Mouse (Mus musculus): ENCODE measurements around the gene Tmem216. TPM values are rescaled to one million over a fixed set of nuclear protein-coding genes. Genes with fewer than 3 reads are reported as not detected.

Gene Tmem216
- total RNA-seq (2012; rRNA removed): 29.2 and 30.1 TPM in 2 replicates

DNA sequence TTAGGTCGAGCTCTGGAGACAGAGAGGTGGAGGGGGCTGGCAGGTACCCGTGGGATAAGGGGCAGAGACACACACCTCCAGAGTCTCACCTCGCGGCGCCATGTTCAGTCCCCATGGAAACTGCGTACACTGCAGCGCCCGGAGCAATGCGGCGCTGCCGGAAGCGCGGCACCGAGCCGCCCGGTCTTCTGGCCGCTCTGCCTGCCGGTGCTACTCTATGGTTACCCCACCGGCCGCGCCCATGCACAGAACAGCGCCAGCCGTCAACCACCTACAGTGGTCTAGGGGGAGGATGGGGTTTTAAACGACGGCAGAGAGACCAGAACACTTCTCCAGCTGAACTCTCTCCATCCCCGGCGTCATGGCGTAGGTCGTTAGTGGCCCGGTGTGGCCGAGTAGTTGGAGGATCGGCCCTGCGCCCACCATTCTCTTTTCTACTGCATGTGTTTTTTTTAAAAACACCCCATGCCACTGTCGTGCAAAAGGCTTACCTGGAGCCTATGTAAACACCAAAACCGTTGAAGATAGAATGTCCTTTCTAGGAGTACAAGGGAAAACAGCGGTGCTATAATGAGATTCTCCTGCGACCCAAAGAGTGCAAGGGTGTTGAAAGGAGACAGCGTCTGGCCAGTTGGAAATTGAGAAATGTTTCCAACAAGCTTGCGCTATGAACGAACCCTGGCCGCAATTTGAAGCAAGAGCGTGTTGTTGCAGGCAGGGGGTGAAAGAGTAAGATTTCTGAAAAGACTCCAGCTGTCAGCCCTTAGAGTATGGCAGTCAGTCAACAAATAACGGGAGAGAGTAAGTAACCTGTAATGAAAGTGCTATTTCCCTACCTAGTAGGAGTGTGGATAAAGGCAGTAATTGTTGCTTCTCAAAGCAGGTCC lies at the start of gene Tmem216:
TSS of gene Tmem216 (minus strand) at position 615 of the 887 bp plus-strand sequence.
- Histone ChIP-seq H3K36me3 (ENCODE audit: control insufficient read depth, insufficient read depth, low read length, poor library complexity, severe bottlenecking) (peaks cover 2% of the 10 kb centered on the region), H3K9me3 (ENCODE audit: control insufficient read depth, insufficient read depth, low read depth, low read length) (no peaks in the 10 kb centered on the region), H3K9ac (ENCODE audit: insufficient read depth, low read depth, low read length, poor library complexity, severe bottlenecking) (peak within 1 kb of the TSS; percentile 65), H3K4me1 (ENCODE audit: control insufficient read depth in 2 of 2, insufficient read depth in 2 of 2, low read length in 2 of 2, poor library complexity in 1 of 2) (no peaks in the 10 kb centered on the region; a peak in 1 of 4 replicates), H3K27ac (ENCODE audit: insufficient read depth, low read depth, low read length, poor library complexity, severe bottlenecking) (no peak within 1 kb of the TSS; the same call in 1 of the 2 replicates), H3K4me3 (ENCODE audit: insufficient read depth in 1 of 2, low read depth in 1 of 2, low read length in 2 of 2, poor library complexity in 1 of 2, severe bottlenecking in 1 of 2) (peak within 1 kb of the TSS; percentile 63 to 78)
- in situ Hi-C loops (cut with MboI; ENCODE audit: low sequenced_read_pairs in 2 of 2, unreplicated experiment in 2 of 2): no loop called here
- peak; percentile 59 for DNase-seq (ENCODE audit: low read depth, low spot score)
- TF ChIP-seq MAFK (IDR thresholded peaks at IDR 0.05; ENCODE audit: insufficient read depth, low read depth, low read length): no peak
- peak; percentile 74; the same call in 1 of the 2 replicates for TF ChIP-seq HCFC1 (IDR thresholded peaks at IDR 0.05; ENCODE audit: borderline replicate concordance, insufficient read depth, low read length)

DNA sequence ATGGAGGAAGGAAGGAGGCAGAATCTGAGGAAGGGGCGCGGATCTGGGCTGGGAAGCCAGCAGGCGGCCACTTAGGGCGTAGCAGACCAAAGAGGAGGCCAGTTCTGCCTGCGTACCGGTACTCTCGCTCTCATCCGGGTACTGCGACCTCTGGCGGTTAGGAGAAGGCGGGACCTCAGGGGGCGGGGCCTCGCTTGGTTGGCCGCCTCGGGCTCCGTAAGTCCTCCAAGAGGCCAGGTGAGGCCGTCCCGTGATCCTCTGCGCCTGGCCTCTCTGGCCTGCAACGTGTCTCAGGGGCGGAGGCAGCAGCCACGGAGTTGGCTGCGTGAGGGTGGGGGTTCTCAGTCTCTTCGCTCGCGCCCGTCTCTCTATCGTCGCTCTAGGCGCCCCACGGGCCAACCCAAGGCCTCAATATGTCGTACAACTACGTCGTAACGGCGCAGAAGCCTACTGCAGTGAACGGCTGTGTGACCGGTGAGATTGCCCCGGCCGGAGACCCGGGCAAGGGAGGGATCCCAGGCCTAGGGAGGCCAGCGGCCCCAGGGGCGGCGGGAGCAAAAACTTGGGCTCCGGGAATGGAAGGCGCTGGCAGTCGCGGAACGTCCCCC lies 49.4 kb upstream of the Tmem216 start, which contains the start of the genes Ddb1 and Tkfc:
TSS of gene Ddb1 (plus strand) at position 35 of the 608 bp plus-strand sequence.
TSS of gene Tkfc (minus strand) at position 362 of the 608 bp plus-strand sequence.
- H3K27ac ChIP-seq (ENCODE audit: insufficient read depth, low read depth, low read length, poor library complexity, severe bottlenecking): peak within 1 kb of the TSS; percentile 77
- peaks cover 12 to 21% of the 10 kb centered on the region in 2 experiments for H3K4me1 ChIP-seq (ENCODE audit: control insufficient read depth in 2 of 2, insufficient read depth in 2 of 2, low read length in 2 of 2, poor library complexity in 1 of 2)
- DNase-seq (ENCODE audit: low read depth, low spot score): peak; percentile 98
- no peaks in the 10 kb centered on the region for H3K9me3 ChIP-seq (ENCODE audit: control insufficient read depth, insufficient read depth, low read depth, low read length)
- H3K36me3 ChIP-seq (ENCODE audit: control insufficient read depth, insufficient read depth, low read length, poor library complexity, severe bottlenecking): peaks cover 26% of the 10 kb centered on the region
- peak within 1 kb of the TSS; percentile 87 to 96 for H3K4me3 ChIP-seq (ENCODE audit: insufficient read depth in 1 of 2, low read depth in 1 of 2, low read length in 2 of 2, poor library complexity in 1 of 2, severe bottlenecking in 1 of 2)
- TF ChIP-seq MAFK (IDR thresholded peaks at IDR 0.05; ENCODE audit: insufficient read depth, low read depth, low read length) (0 out of 2 replicates have a peak, but pooled peaks have one; percentile 3), HCFC1 (IDR thresholded peaks at IDR 0.05; ENCODE audit: borderline replicate concordance, insufficient read depth, low read length) (peak; percentile 64; the same call in 1 of the 2 replicates), ZNF384 (IDR thresholded peaks at IDR 0.05; ENCODE audit: low read depth, low read length) (no peak)
- H3K9ac ChIP-seq (ENCODE audit: insufficient read depth, low read depth, low read length, poor library complexity, severe bottlenecking): peak within 1 kb of the TSS; percentile 99
- in situ Hi-C loops (cut with MboI; ENCODE audit: low sequenced_read_pairs in 2 of 2, unreplicated experiment in 2 of 2): loop anchor here in 1 of 2 experiments (25.0 kb wide), 3 partner anchors 718 to 1693 kb away; partner anchors contain the start of genes B3gat3 and Incenp

- peak overlapping the region; percentile 58 to 87 for H3K4me3 ChIP-seq (ENCODE audit: insufficient read depth in 1 of 2, low read depth in 1 of 2, low read length in 2 of 2, poor library complexity in 1 of 2, severe bottlenecking in 1 of 2)
- DNase-seq (ENCODE audit: low read depth, low spot score): no peak
- no peaks in the 10 kb centered on the region for H3K9me3 ChIP-seq (ENCODE audit: control insufficient read depth, insufficient read depth, low read depth, low read length)
- no peak for TF ChIP-seq ZC3H11A (IDR thresholded peaks at IDR 0.05; ENCODE audit: borderline replicate concordance, low read depth, low read length)
- TF ChIP-seq MAFK (IDR thresholded peaks at IDR 0.05; ENCODE audit: insufficient read depth, low read depth, low read length): no peak
- TF ChIP-seq CHD2 (IDR thresholded peaks at IDR 0.05; ENCODE audit: low read depth, low read length): no peak
- TF ChIP-seq HCFC1 (IDR thresholded peaks at IDR 0.05; ENCODE audit: borderline replicate concordance, insufficient read depth, low read length): no peak
- no peak for TF ChIP-seq ZNF384 (IDR thresholded peaks at IDR 0.05; ENCODE audit: low read depth, low read length)
- peak overlapping the region; percentile 73; the same call in 1 of the 2 replicates for H3K27ac ChIP-seq (ENCODE audit: insufficient read depth, low read depth, low read length, poor library complexity, severe bottlenecking)
- H3K4me1 ChIP-seq (ENCODE audit: control insufficient read depth in 2 of 2, insufficient read depth in 2 of 2, low read length in 2 of 2, poor library complexity in 1 of 2): peaks cover 12 to 21% of the 10 kb centered on the region in 2 experiments
- H3K36me3 ChIP-seq (ENCODE audit: control insufficient read depth, insufficient read depth, low read length, poor library complexity, severe bottlenecking): peaks cover 20% of the 10 kb centered on the region
- in situ Hi-C loops (cut with MboI; ENCODE audit: low sequenced_read_pairs in 2 of 2, unreplicated experiment in 2 of 2): loop anchor here in 1 of 2 experiments (25.0 kb wide), 3 partner anchors 717 to 1692 kb away; partner anchors contain the start of genes B3gat3 and Incenp
- H3K9ac ChIP-seq (ENCODE audit: insufficient read depth, low read depth, low read length, poor library complexity, severe bottlenecking): peak overlapping the region; percentile 83; the same call in 1 of the 2 replicates
Observed at GRCm38 (mm10) chr19:10604534-10604933, 48.5 kb upstream of the Tmem216 start.

DNA sequence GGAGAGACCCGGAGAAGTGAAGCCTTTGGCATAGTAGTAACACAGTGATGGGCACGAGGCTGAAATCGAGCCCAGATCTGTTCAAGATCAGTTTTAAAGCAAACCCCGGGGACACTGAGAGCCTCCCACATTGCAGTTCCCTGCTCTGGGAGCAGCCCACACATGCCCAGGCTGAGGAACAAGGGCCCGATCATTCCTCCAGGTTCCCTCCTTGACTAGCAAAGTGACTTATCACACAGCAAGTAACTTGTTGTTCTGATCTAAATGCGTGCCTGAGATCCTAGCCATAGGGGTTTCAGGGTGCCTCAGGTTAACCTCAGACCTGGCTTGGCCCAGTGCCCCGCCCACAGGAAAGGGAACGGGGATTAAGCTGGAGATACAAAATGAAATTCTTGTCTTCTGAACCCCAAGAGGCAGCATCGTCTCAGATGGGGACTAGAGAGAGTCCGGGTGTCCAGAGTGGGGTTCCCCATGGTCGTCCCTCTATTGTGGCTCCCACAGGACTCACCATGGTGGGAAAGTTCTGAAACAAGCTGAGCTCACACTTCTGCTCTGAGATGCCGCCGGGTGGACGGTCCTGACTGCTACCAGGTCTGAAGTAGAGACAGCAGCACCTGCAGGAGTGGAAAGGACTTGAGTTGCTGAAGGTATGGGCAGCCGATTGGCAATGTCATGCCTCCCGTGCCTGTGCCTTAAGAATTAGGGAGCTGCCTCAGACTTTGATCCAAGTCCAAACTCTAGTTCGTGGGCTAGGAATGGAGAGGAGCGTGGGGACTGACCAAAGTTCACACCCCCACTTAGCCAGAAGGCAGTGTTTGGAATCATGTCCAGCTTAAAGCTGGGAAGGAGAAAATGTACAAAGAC lies 47.9 kb upstream of the Tmem216 start:
- peak overlapping the region; percentile 46 for H3K9ac ChIP-seq (ENCODE audit: insufficient read depth, low read depth, low read length, poor library complexity, severe bottlenecking)

More for the DNA sequence above, 47.9 kb upstream of the Tmem216 start:
- Histone ChIP-seq H3K36me3 (ENCODE audit: control insufficient read depth, insufficient read depth, low read length, poor library complexity, severe bottlenecking) (peaks cover 17% of the 10 kb centered on the region), H3K27ac (ENCODE audit: insufficient read depth, low read depth, low read length, poor library complexity, severe bottlenecking) (peak overlapping the region; percentile 14; the same call in 1 of the 2 replicates), H3K4me3 (ENCODE audit: insufficient read depth in 1 of 2, low read depth in 1 of 2, low read length in 2 of 2, poor library complexity in 1 of 2, severe bottlenecking in 1 of 2) (peak overlapping the region in 1 of 2 experiments; percentile 9; a peak in 1 of 4 replicates), H3K4me1 (ENCODE audit: control insufficient read depth in 2 of 2, insufficient read depth in 2 of 2, low read length in 2 of 2, poor library complexity in 1 of 2) (peaks cover 12 to 21% of the 10 kb centered on the region in 2 experiments), H3K9me3 (ENCODE audit: control insufficient read depth, insufficient read depth, low read depth, low read length) (no peaks in the 10 kb centered on the region)
- in situ Hi-C loops (cut with MboI; ENCODE audit: low sequenced_read_pairs in 2 of 2, unreplicated experiment in 2 of 2): loop anchor here in 1 of 2 experiments (25.0 kb wide), 3 partner anchors 717 to 1692 kb away; partner anchors contain the start of genes B3gat3 and Incenp
- TF ChIP-seq MAFK (IDR thresholded peaks at IDR 0.05; ENCODE audit: insufficient read depth, low read depth, low read length) (no peak), HCFC1 (IDR thresholded peaks at IDR 0.05; ENCODE audit: borderline replicate concordance, insufficient read depth, low read length) (no peak), ZC3H11A (IDR thresholded peaks at IDR 0.05; ENCODE audit: borderline replicate concordance, low read depth, low read length) (no peak), ZNF384 (IDR thresholded peaks at IDR 0.05; ENCODE audit: low read depth, low read length) (no peak), CHD2 (IDR thresholded peaks at IDR 0.05; ENCODE audit: low read depth, low read length) (no peak)
- DNase-seq (ENCODE audit: low read depth, low spot score): no peak
